Mouse (Mus musculus): ENCODE results near the gene Actr3. TPM values are rescaled to one million over a fixed set of nuclear protein-coding genes. Genes with fewer than 3 reads are reported as not detected.

Gene Actr3
- polyA plus RNA-seq, 1 experiment: not detected

DNA sequence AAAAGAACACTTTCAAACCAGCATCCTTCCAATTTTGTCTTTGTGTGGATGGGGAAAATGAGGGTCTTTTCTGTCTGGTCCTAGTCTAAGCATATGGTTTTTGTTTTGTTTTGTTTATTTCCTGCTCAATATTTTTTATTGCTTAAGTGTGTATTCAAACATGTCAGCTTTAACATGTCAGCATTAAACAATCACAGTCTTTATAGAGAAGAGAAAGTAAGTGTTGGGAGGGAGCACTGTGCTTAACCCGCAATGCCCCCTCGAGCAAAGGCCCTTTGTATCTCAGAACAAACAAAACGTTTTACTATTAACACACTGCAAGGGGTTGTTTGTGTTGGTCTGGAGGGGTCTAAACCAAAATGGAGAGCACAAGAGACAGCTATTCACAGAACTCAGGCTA lies 47.2 kb downstream of the Actr3 start:
- 33% methylated on average over 3 of the region's 3 CpGs for WGBS
- Histone ChIP-seq H3K27ac (ENCODE audit: insufficient read depth, low read depth, low read length) (no peak overlapping the region), H3K4me1 (ENCODE audit: control insufficient read depth, insufficient read depth, low read length) (peaks cover 9% of the 10 kb centered on the region), H3K4me3 (ENCODE audit: insufficient read depth, low read depth, low read length) (no peak overlapping the region)
- no peak for TF ChIP-seq CTCF (IDR thresholded peaks at IDR 0.05; ENCODE audit: insufficient read depth, low read depth, low read length)
- no peak for TF ChIP-seq POLR2A (IDR thresholded peaks at IDR 0.05; ENCODE audit: insufficient read depth, low read depth, low read length)

DNA sequence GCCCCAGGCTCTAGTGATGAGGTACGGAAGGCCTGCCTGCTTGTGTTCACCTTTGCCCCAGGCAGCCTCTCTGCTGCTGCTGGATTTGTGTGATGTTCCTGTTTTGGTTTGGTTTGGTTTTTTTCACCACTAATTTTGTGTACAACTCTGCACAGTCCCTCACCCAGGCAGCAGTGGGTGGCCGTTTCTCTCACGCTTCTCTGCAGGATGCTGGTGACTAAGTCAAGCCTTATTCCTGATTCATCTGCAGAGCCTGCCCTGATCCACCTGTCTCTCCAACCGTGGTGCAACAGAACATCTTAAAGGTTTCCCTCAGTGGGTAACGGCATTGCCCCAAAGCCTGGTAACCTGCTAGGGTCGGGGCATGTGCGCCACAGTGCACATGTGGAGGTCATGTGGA lies 49.3 kb downstream of the Actr3 start:
- no peak overlapping the region for H3K27ac ChIP-seq (ENCODE audit: insufficient read depth, low read depth, low read length)
- peaks cover 9% of the 10 kb centered on the region for H3K4me1 ChIP-seq (ENCODE audit: control insufficient read depth, insufficient read depth, low read length)
- WGBS: 52% methylated on average over 7 of the region's 7 CpGs
- no peak overlapping the region for H3K4me3 ChIP-seq (ENCODE audit: insufficient read depth, low read depth, low read length)
- TF ChIP-seq CTCF (IDR thresholded peaks at IDR 0.05; ENCODE audit: insufficient read depth, low read depth, low read length) (no peak), POLR2A (IDR thresholded peaks at IDR 0.05; ENCODE audit: insufficient read depth, low read depth, low read length) (no peak)

DNA sequence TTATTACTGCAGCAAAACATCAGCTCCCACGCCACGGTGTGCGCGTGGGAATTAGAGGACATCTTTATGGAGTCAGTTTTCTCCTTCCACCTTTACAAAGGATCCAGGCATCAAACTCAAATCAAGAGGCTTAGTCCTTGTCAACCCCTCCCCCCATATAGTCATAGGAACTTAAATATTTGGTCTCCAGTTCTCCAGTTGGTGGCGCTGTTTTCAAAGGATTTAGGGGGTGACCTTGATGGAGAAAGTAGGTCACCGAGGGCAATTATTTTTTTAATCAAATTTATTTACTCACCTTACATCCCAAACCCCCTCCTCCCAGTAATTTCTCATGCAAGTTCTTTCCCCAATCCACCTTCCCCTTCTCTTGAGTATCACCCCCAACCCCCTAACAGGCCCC lies 52.9 kb downstream of the Actr3 start:
- TF ChIP-seq POLR2A (IDR thresholded peaks at IDR 0.05; ENCODE audit: insufficient read depth, low read depth, low read length) (no peak), CTCF (IDR thresholded peaks at IDR 0.05; ENCODE audit: insufficient read depth, low read depth, low read length) (no peak)
- H3K27ac ChIP-seq (ENCODE audit: insufficient read depth, low read depth, low read length): no peak overlapping the region
- no peak overlapping the region for H3K4me3 ChIP-seq (ENCODE audit: insufficient read depth, low read depth, low read length)
- H3K4me1 ChIP-seq (ENCODE audit: control insufficient read depth, insufficient read depth, low read length): peaks cover 9% of the 10 kb centered on the region
- WGBS: 70% methylated on average over 6 of the region's 6 CpGs

GRCm38 (mm10) chr1:125378889-125379288 lies 56.6 kb downstream of the Actr3 start:
- WGBS: 72% methylated on average over 3 of the region's 3 CpGs

GRCm38 (mm10) chr1:125372855-125373254 lies 62.7 kb downstream of the Actr3 start:
- TF ChIP-seq POLR2A (IDR thresholded peaks at IDR 0.05; ENCODE audit: insufficient read depth, low read depth, low read length) (no peak), CTCF (IDR thresholded peaks at IDR 0.05; ENCODE audit: insufficient read depth, low read depth, low read length) (no peak)
- H3K27ac ChIP-seq (ENCODE audit: insufficient read depth, low read depth, low read length): no peak overlapping the region
- 61% methylated on average over 5 of the region's 5 CpGs for WGBS
- H3K4me1 ChIP-seq (ENCODE audit: control insufficient read depth, insufficient read depth, low read length): no peaks in the 10 kb centered on the region
- no peak overlapping the region for H3K4me3 ChIP-seq (ENCODE audit: insufficient read depth, low read depth, low read length)

More at GRCm38 (mm10) chr1:125378889-125379288, 56.6 kb downstream of the Actr3 start:
- TF ChIP-seq POLR2A (IDR thresholded peaks at IDR 0.05; ENCODE audit: insufficient read depth, low read depth, low read length) (no peak), CTCF (IDR thresholded peaks at IDR 0.05; ENCODE audit: insufficient read depth, low read depth, low read length) (no peak)
- H3K27ac ChIP-seq (ENCODE audit: insufficient read depth, low read depth, low read length): no peak overlapping the region
- no peak overlapping the region for H3K4me3 ChIP-seq (ENCODE audit: insufficient read depth, low read depth, low read length)
- H3K4me1 ChIP-seq (ENCODE audit: control insufficient read depth, insufficient read depth, low read length): no peaks in the 10 kb centered on the region

GRCm38 (mm10) chr1:125370779-125371178 lies 64.7 kb downstream of the Actr3 start:
- TF ChIP-seq CTCF (IDR thresholded peaks at IDR 0.05; ENCODE audit: insufficient read depth, low read depth, low read length): no peak
- no peak for TF ChIP-seq POLR2A (IDR thresholded peaks at IDR 0.05; ENCODE audit: insufficient read depth, low read depth, low read length)
- WGBS: 37% methylated on average over 6 of the region's 6 CpGs

GRCm38 (mm10) chr1:125365576-125365975 lies 70.0 kb downstream of the Actr3 start:
- no peak for TF ChIP-seq CTCF (IDR thresholded peaks at IDR 0.05; ENCODE audit: insufficient read depth, low read depth, low read length)
- TF ChIP-seq POLR2A (IDR thresholded peaks at IDR 0.05; ENCODE audit: insufficient read depth, low read depth, low read length): no peak
- WGBS: 92% methylated on average over 4 of the region's 4 CpGs
- Histone ChIP-seq H3K27ac (ENCODE audit: insufficient read depth, low read depth, low read length) (no peak overlapping the region), H3K4me3 (ENCODE audit: insufficient read depth, low read depth, low read length) (no peak overlapping the region), H3K4me1 (ENCODE audit: control insufficient read depth, insufficient read depth, low read length) (no peaks in the 10 kb centered on the region)

More at GRCm38 (mm10) chr1:125370779-125371178, 64.7 kb downstream of the Actr3 start:
- Histone ChIP-seq H3K4me3 (ENCODE audit: insufficient read depth, low read depth, low read length) (no peak overlapping the region), H3K4me1 (ENCODE audit: control insufficient read depth, insufficient read depth, low read length) (no peaks in the 10 kb centered on the region), H3K27ac (ENCODE audit: insufficient read depth, low read depth, low read length) (no peak overlapping the region)

DNA sequence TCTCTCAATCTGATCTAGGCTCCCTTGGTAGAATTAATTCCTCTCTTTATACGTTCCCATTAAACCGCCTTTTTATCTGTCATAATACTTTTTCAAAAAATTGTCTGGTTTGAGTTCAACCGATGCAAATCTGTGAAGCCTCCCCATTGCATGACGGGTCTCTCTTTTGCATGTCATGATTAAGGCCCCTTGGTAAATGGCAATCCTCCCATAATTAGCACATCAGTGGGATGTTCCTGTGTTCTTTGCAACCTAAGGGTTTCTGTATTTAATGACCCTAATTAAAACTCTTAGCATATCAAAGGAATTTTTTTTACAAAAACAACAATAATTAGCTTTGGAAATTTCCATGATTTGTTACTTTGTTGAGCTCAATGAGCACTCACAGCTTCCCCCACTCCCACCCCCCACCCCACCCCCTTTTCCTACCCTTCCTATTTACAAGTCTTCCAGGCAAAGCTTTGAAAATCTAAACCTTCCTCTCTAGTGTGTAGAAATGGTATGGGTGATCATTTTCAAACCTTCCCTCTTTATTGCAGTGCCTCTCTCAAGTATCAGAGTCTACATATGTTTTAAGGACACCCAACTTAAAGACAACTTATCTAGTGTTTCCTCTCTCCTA lies 84.0 kb downstream of the Actr3 start:
- TF ChIP-seq CTCF (IDR thresholded peaks at IDR 0.05; ENCODE audit: insufficient read depth, low read depth, low read length): no peak
- WGBS: 45% methylated on average over 4 of the region's 4 CpGs
- no peak overlapping the region for H3K4me3 ChIP-seq (ENCODE audit: insufficient read depth, low read depth, low read length)
- H3K4me1 ChIP-seq (ENCODE audit: control insufficient read depth, insufficient read depth, low read length): peaks cover 4% of the 10 kb centered on the region; the same call in 1 of the 2 replicates
- no peak overlapping the region for H3K27ac ChIP-seq (ENCODE audit: insufficient read depth, low read depth, low read length)

GRCm38 (mm10) chr1:125350843-125351242 lies 84.7 kb downstream of the Actr3 start:
- TF ChIP-seq POLR2A (IDR thresholded peaks at IDR 0.05; ENCODE audit: insufficient read depth, low read depth, low read length): no peak
- TF ChIP-seq CTCF (IDR thresholded peaks at IDR 0.05; ENCODE audit: insufficient read depth, low read depth, low read length): no peak
- Histone ChIP-seq H3K27ac (ENCODE audit: insufficient read depth, low read depth, low read length) (no peak overlapping the region), H3K4me1 (ENCODE audit: control insufficient read depth, insufficient read depth, low read length) (peaks cover 4% of the 10 kb centered on the region; the same call in 1 of the 2 replicates), H3K4me3 (ENCODE audit: insufficient read depth, low read depth, low read length) (no peak overlapping the region)
- WGBS: 80% methylated on average over 5 of the region's 5 CpGs
